Mouse (Mus musculus): ENCODE data around the gene Gm17662. TPM values are rescaled to one million over a fixed set of nuclear protein-coding genes. Genes with fewer than 3 reads are reported as not detected.
A peak's percentile ranks its signal among the peaks of the same experiment; 100 is the strongest.

Gene Gm17662
- total RNA-seq, 2 experiments from 2014 or later, result not detected

DNA sequence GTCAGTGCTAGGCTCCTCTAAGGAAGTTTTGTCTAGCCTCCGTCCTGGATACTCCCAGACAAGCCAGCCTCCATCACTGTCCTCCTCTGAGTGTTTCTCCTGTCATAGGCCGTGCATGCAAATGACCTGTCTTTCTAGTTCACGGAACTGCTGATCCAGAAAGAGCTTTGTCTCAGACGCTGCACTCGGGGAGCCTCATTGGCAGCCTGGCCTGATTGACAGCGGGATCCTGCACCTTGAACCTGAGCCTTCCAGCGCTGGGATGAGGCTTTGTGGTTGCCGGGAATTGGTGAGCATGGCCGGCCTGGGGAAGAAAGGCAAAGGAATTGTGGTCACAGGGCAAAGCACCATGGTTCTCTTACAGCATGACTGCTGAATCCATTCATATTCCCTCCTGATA is 30.4 kb downstream of the Gm17662 start:
- DNase-seq (ENCODE audit: low spot score), result no peak

DNA sequence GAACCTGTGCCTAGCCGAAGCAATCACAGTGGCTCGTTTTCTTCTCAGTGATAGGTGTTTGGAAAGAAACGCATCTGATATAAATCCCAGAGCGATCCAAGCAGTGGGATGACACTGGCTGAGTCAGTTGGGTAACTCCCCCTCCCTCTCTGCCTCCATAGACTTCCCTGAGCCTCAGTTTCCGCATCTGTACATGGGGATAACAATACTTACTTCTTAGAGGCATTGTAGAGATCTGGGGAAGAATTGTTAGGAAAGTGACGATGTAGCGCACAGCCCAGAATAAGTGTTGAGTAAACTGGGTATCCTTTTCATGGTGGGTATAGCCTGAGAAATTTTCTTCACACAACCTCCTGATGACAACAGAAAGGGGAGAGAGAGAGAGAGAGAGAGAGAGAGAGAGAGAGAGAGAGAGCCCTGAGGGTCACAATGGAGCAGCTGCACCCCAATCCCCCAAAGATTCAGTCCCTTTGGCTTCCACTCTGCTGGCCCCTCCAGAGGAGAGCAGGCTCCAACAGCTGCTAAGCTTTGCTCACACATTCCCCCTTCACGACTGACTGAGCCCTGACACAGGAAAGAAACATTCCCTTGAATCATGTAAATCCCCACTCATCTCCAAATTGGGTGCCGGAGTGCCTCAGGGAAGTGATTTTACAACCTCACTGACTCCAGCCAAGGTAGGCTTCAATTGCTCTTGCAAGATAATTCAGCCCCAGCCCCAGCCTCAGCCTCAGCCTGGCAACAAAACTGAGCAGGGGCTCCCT is 31.6 kb downstream of the Gm17662 start:
- DNase-seq (ENCODE audit: low spot score), result no peak

DNA sequence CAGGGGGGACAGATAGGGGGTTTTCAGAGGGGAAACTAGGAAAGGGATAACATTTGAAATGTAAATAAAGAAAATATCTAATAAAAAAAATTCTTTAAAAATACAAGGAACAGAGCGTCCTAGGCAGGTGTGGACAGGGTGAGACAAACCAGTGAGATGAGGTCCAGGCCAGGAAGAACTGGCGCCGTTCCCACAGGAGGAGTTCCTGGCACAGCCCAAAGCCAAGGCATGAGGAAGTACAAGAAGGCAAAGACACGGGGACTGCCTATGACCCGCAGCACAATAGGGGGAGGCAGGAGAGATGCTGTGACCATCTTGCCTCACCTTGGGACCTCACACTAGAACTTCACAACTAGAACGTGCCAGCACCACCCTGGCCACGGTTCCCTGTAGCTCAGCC is 34.6 kb downstream of the Gm17662 start:
- DNase-seq (ENCODE audit: low spot score), result no peak

DNA sequence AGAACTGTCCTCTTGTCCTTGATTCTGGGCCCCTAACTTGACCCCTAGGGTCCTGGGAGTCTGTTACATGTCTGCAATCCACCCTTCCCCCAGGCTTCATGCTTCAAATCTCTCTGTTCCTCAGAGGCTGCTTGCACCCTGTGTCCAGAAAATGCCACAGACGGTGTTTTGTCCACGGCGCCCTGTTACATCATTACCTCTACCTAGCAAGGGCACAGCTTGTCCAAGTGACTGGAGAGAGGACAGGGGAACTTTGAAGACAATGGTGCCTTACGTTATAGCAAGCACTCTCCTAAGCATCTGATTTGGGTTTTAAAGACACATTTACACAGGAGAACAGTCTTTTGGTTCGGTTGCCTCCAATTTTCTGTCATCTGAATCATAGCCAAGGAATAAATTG is 36.5 kb downstream of the Gm17662 start:
- no peak for DNase-seq (ENCODE audit: low spot score)

DNA sequence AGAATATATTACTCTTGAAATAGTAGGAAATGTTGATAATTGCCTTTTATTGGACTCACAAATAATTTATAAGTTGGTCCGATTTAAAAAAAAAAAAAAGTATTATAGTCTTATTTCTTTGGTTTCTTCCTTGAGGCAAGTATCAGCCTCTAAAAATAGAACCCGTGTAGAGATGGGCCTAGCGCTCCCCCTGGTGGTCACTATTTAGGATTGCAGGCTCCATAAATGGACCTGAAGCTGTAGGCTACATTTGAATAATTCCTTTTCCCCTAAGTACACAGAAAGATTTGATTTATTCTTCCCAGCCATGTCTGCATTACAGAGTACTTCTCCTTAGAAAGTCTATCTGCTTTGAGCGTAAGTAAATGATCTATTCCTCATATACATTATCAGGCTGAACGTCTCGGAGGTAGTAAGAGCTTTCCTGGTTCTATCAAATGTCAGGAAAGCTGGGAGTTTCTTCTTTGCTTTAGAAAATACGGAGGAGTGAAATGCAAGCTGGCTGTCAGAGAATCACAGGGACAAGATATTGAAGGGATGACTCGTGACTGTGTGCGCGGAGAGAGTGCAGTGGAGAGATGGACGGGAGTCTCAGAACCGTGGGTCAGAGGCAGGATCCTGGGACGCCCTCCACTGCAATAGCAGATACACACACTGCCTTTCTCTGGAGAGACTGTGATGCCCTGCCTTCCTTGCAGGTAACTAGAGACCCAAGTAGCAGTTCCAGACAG is 37.0 kb downstream of the Gm17662 start:
- DNase-seq (ENCODE audit: low spot score), result peak; percentile 35

DNA sequence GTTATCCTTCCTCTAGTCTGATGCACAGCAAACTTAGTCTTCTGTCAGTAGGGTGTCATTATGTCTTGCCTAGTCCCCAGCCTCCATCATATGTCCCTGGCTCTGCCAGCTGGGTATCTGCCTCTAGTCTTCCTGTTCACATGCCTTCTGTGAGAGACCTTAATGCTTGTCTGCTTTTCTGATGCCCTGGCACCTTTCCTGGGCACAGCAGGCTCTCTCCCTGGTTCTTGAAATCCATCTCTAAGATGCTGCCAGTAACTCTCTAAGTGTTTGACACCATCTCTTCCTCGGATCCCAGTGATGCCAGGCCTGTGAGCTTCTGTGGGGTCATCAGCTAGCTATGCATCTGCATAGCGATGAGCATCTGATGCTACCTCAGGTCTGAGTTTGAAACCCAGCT is 45.7 kb downstream of the Gm17662 start:
- DNase-seq (ENCODE audit: low spot score), result no peak

DNA sequence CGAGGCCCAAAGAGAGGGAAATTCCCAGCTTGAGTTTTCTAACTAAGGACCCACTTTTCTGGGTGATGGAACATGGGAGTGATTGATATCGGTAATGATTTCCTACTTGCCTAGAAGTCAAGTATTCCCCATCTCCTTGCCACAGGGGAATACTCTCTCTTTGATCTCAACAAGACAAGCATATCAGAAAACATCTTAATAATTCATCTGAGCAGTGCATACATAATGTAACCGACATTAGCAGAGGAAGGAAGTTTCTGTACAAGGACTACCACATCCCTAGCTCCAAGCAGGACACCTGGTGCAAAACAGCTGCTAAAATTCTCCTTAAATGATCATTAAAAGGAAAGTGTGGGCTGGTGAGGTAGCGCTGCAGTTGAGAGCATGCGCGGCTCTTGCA is 47.9 kb downstream of the Gm17662 start:
- no peak for DNase-seq (ENCODE audit: low spot score)

Other genes starting within 250 kb of the Gm17662 start
- under 1 TPM in 1 of 2 experiments, not detected in 1; 0.12 TPM for gene C8b, start 91.0 kb upstream of the Gm17662 start, total RNA-seq (2021)
- under 1 TPM in 1 of 2 experiments, not detected in 1; 0.14 TPM for gene C8a, start 19.1 kb downstream of the Gm17662 start, total RNA-seq (2021)
- gene Fyb2, start 56.1 kb downstream of the Gm17662 start, total RNA-seq (2021), result under 1 TPM; 0.07 to 0.25 TPM